Mouse (Mus musculus): ENCODE measurements around the gene Gm10053.

DNA sequence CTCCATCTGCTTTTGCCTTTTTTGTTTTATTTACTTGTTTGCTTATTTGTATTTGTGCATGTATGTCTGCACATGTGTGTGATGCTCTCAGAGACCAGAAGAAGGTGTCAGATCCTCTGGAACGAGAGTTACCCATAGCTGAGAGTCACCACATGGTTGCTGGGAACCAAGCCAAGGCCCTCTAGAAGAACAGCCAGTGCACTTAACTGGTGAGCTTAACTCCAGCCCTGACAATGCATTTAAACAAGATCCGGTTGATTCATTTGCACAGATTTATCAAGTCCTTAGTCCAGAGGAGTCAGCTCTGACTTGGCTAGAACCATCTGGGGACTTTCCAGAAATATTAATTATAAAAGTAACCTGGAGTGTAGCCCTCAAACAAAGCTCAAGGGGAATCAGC, 1.6 kb upstream of the Gm10053 start:
- no peak for TF ChIP-seq POLR2A (IDR thresholded peaks at IDR 0.05; ENCODE audit: insufficient read depth, low read length)
- TF ChIP-seq CTCF (IDR thresholded peaks at IDR 0.05; ENCODE audit: low read depth, low read length), result no peak
